Mouse (Mus musculus) heart, postnatal 0 days (tissue): ENCODE measurements at regions not wholly inside any gene's neighbourhood (a gene's known extent, or its start where the extent isn't known, plus 50 kb on each side); places are given as distances from the start of the nearest gene placed in this dataset.

Experiments used
- ATAC-seq: fragments of 200-750 bp; cut with Nextera tagmentation; 2 replicates; pipeline ENCODE4 v1.8.0; 2017; ENCODE audit warnings: low read depth, moderate number of reproducible peaks, moderate library complexity; ENCODE audit not compliant: insufficient read depth
- DNase-seq: peaks from one replicate; pipeline ENCODE4 v3.0.0-alpha.2; 2016; ENCODE audit warnings: low spot score
- H3K27ac ChIP-seq: fragments of 300-500 bp; sonication (generic); 2 replicates; pipeline ENCODE4 v1.5.1; 2014; ENCODE audit warnings: low read depth, mild to moderate bottlenecking
- H3K27me3 ChIP-seq: fragments of 300-500 bp; sonication (generic); 2 replicates; pipeline ENCODE4 v1.6.1; 2014; ENCODE audit warnings: low read length, mixed read lengths; ENCODE audit not compliant: control insufficient read depth, insufficient read depth
- H3K36me3 ChIP-seq: fragments of 300-500 bp; sonication (generic); replicated peaks from 2 replicates; pipeline ENCODE4 v1.6.1; 2014; ENCODE audit warnings: low read length, mixed read lengths; ENCODE audit not compliant: control insufficient read depth, insufficient read depth
- H3K4me1 ChIP-seq: fragments of 300-500 bp; sonication (generic); 2 replicates; pipeline ENCODE4 v1.6.1; 2014; ENCODE audit warnings: antibody characterized with exemption; ENCODE audit not compliant: control insufficient read depth, insufficient read depth
- H3K4me2 ChIP-seq: fragments of 300-500 bp; sonication (generic); 2 replicates; pipeline ENCODE4 v1.6.1; 2014; ENCODE audit warnings: low read depth, mild to moderate bottlenecking, low read length, moderate library complexity
- H3K4me3 ChIP-seq: fragments of 300-500 bp; sonication (generic); 2 replicates; pipeline ENCODE4 v1.5.1; 2014; ENCODE audit warnings: low read depth, low read length
- H3K9ac ChIP-seq: fragments of 300-500 bp; sonication (generic); replicated peaks from 2 replicates; pipeline ENCODE4 v1.6.1; 2014; ENCODE audit warnings: low read depth, low read length, mixed read lengths
- H3K9me3 ChIP-seq: fragments of 300-500 bp; sonication (generic); replicated peaks from 2 replicates; pipeline ENCODE4 v1.6.1; 2016; ENCODE audit warnings: low read length; ENCODE audit not compliant: control insufficient read depth
- CTCF ChIP-seq: IDR thresholded peaks from 2 replicates; pipeline ENCODE4 v1.5.1; 2016; ENCODE audit warnings: antibody characterized with exemption, control low read depth, low read depth
- EP300 ChIP-seq: IDR thresholded peaks from 2 replicates; pipeline ENCODE4 v1.6.1; 2016; ENCODE audit warnings: antibody characterized with exemption, low read depth
- WGBS: fragments of 180-500 bp; shearing (Covaris S2); extraction: QIAGEN DNeasy Blood & Tissue Kit; methylation state at CpG from one replicate; pipeline ENCODE4 v1.1.7; 2014; 5-methylcytosine and 5-hydroxymethylcytosine counted together

DNA sequence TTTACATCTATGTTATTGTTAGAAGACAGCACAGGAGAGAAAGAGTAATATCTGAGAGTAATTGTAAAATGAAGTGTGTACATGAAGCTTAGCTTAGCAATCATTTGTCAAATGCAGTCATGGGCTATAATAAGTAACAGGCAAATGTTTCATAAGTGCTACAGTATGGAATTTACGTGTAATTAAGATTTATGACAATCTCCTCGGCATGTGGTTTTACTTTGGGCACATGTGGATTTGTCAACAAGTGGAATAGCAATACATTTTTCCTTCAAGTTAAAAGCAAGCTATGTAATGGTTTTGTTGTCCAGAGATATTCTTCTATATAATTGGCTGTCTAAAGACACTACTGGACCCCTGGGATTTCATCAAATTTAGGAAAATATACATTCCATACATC, 577.9 kb upstream of the N6amt1 start:
- Histone ChIP-seq H3K27me3 (no peaks in the 10 kb centered on the region), H3K9ac (no peak overlapping the region), H3K4me1 (no peaks in the 10 kb centered on the region), H3K36me3 (no peaks in the 10 kb centered on the region), H3K4me3 (no peak overlapping the region), H3K4me2 (no peak overlapping the region), H3K27ac (no peak overlapping the region), H3K9me3 (no peaks in the 10 kb centered on the region)
- no peak for ATAC-seq
- 35% methylated on average over 2 of the region's 2 CpGs for WGBS
- no peak for DNase-seq
- TF ChIP-seq EP300, result no peak

GRCm38 (mm10) chr16:86772586-86772985, 581.4 kb upstream of the N6amt1 start:
- no peaks in the 10 kb centered on the region for H3K27me3 ChIP-seq
- H3K4me3 ChIP-seq, result no peak overlapping the region
- 19% methylated on average over 1 of the region's 1 CpGs for WGBS
- no peak for ATAC-seq
- H3K4me1 ChIP-seq, result no peaks in the 10 kb centered on the region
- no peaks in the 10 kb centered on the region for H3K9me3 ChIP-seq
- no peak for TF ChIP-seq CTCF
- no peak for TF ChIP-seq EP300
- no peaks in the 10 kb centered on the region for H3K36me3 ChIP-seq
- no peak overlapping the region for H3K9ac ChIP-seq
- no peak overlapping the region for H3K27ac ChIP-seq
- H3K4me2 ChIP-seq, result no peak overlapping the region
- DNase-seq, result no peak

DNA sequence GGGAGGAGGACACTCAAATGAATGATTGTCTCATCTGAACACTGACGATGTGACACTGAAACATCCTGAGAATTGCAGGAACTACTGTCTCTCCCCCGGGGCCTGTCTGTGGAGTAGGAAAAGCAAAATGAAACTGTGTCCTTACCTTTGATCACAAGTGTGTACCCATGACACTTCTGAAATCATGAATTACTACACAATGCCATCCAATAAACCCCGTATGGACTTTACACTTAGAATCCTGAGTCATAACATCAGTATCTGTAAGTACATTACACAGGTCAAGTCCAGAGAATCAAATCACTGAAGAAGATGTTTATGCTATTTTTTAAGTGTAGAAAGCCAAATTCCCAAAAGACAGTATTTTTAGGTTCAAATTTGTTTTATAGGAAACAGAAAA, 585.1 kb upstream of the N6amt1 start:
- ATAC-seq, result no peak
- H3K27ac ChIP-seq, result no peak overlapping the region
- H3K4me2 ChIP-seq, result no peak overlapping the region
- TF ChIP-seq CTCF (no peak), EP300 (no peak)
- no peak for DNase-seq
- no peaks in the 10 kb centered on the region for H3K4me1 ChIP-seq
- H3K27me3 ChIP-seq, result no peaks in the 10 kb centered on the region
- no peak overlapping the region for H3K9ac ChIP-seq
- no peaks in the 10 kb centered on the region for H3K36me3 ChIP-seq
- WGBS, result 73% methylated on average over 3 of the region's 3 CpGs
- H3K4me3 ChIP-seq, result no peak overlapping the region
- no peaks in the 10 kb centered on the region for H3K9me3 ChIP-seq

DNA sequence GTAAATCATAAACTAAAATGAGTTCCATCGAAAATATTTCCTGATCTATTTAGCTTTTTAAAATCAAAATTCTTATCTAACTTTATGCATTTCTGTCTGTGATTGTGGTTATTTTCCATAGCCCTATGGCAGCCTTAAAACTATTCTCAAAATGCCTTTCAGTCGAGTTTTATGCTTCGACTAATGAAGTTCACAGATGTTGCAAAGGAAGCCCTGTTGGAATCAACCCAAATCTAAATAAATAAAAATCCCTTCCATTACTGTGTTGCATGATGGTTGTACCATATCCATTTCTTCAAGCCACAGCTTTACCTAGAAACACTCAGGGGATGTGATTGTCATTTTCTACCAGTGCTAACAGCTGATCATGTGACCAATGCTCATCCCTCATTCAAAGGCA, 585.6 kb upstream of the N6amt1 start:
- WGBS, result 53% methylated on average over 3 of the region's 3 CpGs

DNA sequence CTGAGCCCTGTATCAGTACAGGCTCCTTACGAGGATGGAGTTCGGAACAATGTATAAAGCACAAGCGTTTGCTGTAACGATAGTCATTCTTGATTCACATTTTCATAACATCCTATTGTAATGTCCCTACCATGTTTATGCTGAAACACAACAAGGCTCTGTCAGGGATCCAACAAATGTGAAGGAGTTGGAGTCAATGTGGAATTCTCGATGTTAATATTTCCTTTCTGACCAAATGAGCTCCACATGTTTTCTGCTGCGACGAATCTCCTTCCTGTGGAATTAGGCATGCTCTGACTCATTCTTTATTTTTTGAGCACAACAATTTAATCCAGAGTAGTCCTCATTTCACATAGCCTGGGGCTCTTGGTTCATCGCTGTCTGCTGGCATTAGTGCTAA, 588.0 kb upstream of the N6amt1 start:
- Histone ChIP-seq H3K4me3 (no peak overlapping the region), H3K9me3 (no peaks in the 10 kb centered on the region), H3K4me2 (no peak overlapping the region), H3K9ac (no peak overlapping the region), H3K27ac (no peak overlapping the region), H3K27me3 (no peaks in the 10 kb centered on the region), H3K4me1 (no peaks in the 10 kb centered on the region), H3K36me3 (no peaks in the 10 kb centered on the region)
- ATAC-seq (no peak), DNase-seq (no peak)
- TF ChIP-seq EP300, result no peak
- no peak for TF ChIP-seq CTCF
- 66% methylated on average over 8 of the region's 8 CpGs for whole genome bisulfite sequencing

More for the DNA sequence above, 585.6 kb upstream of the N6amt1 start:
- no peak for TF ChIP-seq EP300
- no peak for TF ChIP-seq CTCF
- H3K4me1 ChIP-seq, result no peaks in the 10 kb centered on the region
- H3K4me2 ChIP-seq, result no peak overlapping the region
- no peak overlapping the region for H3K27ac ChIP-seq
- DNase-seq (no peak), ATAC-seq (no peak)
- H3K9me3 ChIP-seq, result no peaks in the 10 kb centered on the region
- H3K4me3 ChIP-seq, result no peak overlapping the region
- no peaks in the 10 kb centered on the region for H3K27me3 ChIP-seq
- no peak overlapping the region for H3K9ac ChIP-seq
- H3K36me3 ChIP-seq, result no peaks in the 10 kb centered on the region

DNA sequence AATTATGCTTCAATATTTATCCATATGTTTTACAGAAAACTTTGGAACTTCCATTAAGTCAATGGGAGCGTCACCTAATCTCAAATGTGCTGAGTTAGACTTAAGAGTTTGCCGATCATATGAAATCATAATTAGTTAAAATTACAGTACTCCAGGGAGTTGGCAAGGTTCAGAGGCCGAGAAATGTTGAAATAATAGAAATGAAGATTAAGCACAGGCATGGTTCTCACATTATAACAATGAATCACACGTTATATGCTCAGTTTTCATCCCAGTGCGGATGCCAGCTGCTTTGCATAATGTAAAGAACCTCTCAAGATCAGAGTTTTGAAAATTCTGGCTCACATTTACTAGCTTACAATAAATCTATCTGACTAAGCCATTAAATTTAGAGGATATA, 612.7 kb upstream of the N6amt1 start:
- WGBS, result 76% methylated on average over 5 of the region's 5 CpGs

More for the DNA sequence above, 612.7 kb upstream of the N6amt1 start:
- no peaks in the 10 kb centered on the region for H3K27me3 ChIP-seq
- TF ChIP-seq CTCF (no peak), EP300 (no peak)
- no peak overlapping the region for H3K27ac ChIP-seq
- H3K36me3 ChIP-seq, result no peaks in the 10 kb centered on the region
- no peaks in the 10 kb centered on the region for H3K9me3 ChIP-seq
- no peaks in the 10 kb centered on the region for H3K4me1 ChIP-seq
- DNase-seq (no peak), ATAC-seq (no peak)
- no peak overlapping the region for H3K4me2 ChIP-seq
- no peak overlapping the region for H3K9ac ChIP-seq
- H3K4me3 ChIP-seq, result no peak overlapping the region
